Mouse (Mus musculus) liver, embryonic 14.5 days (tissue): ENCODE measurements around the gene 2900092C05Rik. TPM values are rescaled to one million over a fixed set of nuclear protein-coding genes. Genes with fewer than 3 reads are reported as not detected.

ENCODE experiments used
- ATAC-seq: fragments of 200-750 bp; cut with Nextera tagmentation; 2 replicates; pipeline ENCODE4 v1.8.0; 2017; ENCODE audit warnings: moderate number of reproducible peaks, mild to moderate bottlenecking, moderate library complexity; ENCODE audit not compliant: insufficient read depth
- DNase-seq, 3 experiments: peaks; one replicate each; pipeline ENCODE4 v3.0.0-alpha.2; 2012 to 2013; ENCODE audit warnings: low read depth in 3 of 3, low spot score in 3 of 3
- H3K27ac ChIP-seq: fragments of 300-500 bp; sonication (generic); 2 replicates; pipeline ENCODE4 v1.5.1; 2014; ENCODE audit warnings: moderate library complexity, mild to moderate bottlenecking, control low read depth, inconsistent platforms
- H3K27me3 ChIP-seq: fragments of 300-500 bp; sonication (generic); 2 replicates; pipeline ENCODE4 v1.6.1; 2014; ENCODE audit warnings: mild to moderate bottlenecking, low read length, moderate library complexity; ENCODE audit not compliant: control insufficient read depth, insufficient read depth
- H3K36me3 ChIP-seq: fragments of 300-500 bp; sonication (generic); replicated peaks from 2 replicates; pipeline ENCODE4 v1.6.1; 2014; ENCODE audit warnings: low read depth; ENCODE audit not compliant: control insufficient read depth, insufficient read depth
- H3K4me1 ChIP-seq, 2 experiments: fragments of 200-500 bp in 1 of 2; fragments of 300-500 bp in 1 of 2; sonication (generic) in 1 of 2; replicated peaks; 2 replicates each; pipeline ENCODE4 v1.6.1; 2012 to 2014; ENCODE audit warnings: antibody characterized with exemption in 1 of 2, inconsistent platforms in 1 of 2, low read length in 1 of 2; ENCODE audit not compliant: control insufficient read depth in 2 of 2, insufficient read depth in 2 of 2
- H3K4me2 ChIP-seq: fragments of 300-500 bp; sonication (generic); 2 replicates; pipeline ENCODE4 v1.6.1; 2014; ENCODE audit warnings: low read depth, mild to moderate bottlenecking, control low read depth, moderate library complexity
- H3K4me3 ChIP-seq, 2 experiments: fragments of 200-500 bp in 1 of 2; fragments of 300-500 bp in 1 of 2; sonication (generic) in 1 of 2; 2 replicates each; pipeline ENCODE4 v1.5.1; 2012 to 2014; ENCODE audit warnings: low read depth in 2 of 2, low read length in 2 of 2, mild to moderate bottlenecking in 2 of 2, control low read depth in 1 of 2, inconsistent platforms in 1 of 2, moderate library complexity in 1 of 2; ENCODE audit not compliant: insufficient read depth in 1 of 2
- H3K9ac ChIP-seq: fragments of 300-500 bp; sonication (generic); replicated peaks from 2 replicates; pipeline ENCODE4 v1.6.1; 2014; ENCODE audit warnings: mild to moderate bottlenecking, control low read depth, moderate library complexity
- H3K9me3 ChIP-seq: fragments of 300-500 bp; sonication (generic); 2 replicates; pipeline ENCODE4 v1.6.1; 2016; ENCODE audit warnings: low read length, mixed read lengths; ENCODE audit not compliant: control insufficient read depth
- CTCF ChIP-seq: IDR thresholded peaks from 2 replicates; pipeline ENCODE4 v1.5.1; 2016; ENCODE audit warnings: antibody characterized with exemption, low read depth, control low read depth
- EP300 ChIP-seq: IDR thresholded peaks from 2 replicates; pipeline ENCODE4 v1.6.1; 2016; ENCODE audit warnings: antibody characterized with exemption, low read depth
- WGBS: fragments of 180-500 bp; shearing (Covaris S2); extraction: QIAGEN DNeasy Blood & Tissue Kit; methylation state at CpG from one replicate; pipeline ENCODE4 v1.1.7; 2014; ENCODE audit not compliant: insufficient replicate concordance; 5-methylcytosine and 5-hydroxymethylcytosine counted together
- polyA plus RNA-seq, 2 experiments: library from polyadenylated mRNA; depleted of rRNA in 1 of 2; stranded (reverse) in 1 of 2; unstranded in 1 of 2; fragments of >200 nt; fragmentation: Nextera tagmentation in 1 of 2; extraction: Ambion mirVana in 1 of 2; gene quantifications; 2 replicates each; pipeline versions ENCODE4 v1.2.1 to v1.2.3; 2012 to 2014

2900092C05Rik gene
- polyA plus RNA-seq (2012; rRNA removed) (not detected in 2 replicates), polyA plus RNA-seq (2014; fragmentation: Nextera tagmentation; extraction: Ambion mirVana) (not detected in 2 replicates)

DNA sequence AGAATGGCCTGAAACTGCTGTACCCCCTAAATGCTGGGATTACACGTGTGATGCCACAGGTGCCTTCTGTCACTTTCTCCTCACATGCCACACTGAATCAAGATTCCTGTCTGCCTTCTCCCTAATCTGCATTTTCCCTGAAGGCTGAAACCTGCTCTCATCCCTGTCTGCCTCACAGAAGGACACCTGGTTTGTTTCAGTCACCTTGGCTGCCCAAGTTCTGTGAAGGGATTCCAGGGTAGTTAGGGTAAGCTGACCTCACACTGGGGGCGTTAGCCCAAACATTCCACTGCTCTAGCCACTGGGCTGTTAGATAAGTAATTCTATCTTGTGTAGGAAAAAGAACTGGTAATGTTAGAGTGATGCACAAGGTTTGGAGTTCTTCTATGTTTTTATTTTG is at the start of gene 2900092C05Rik:
TSS of gene 2900092C05Rik (plus strand) at position 301 of the 400 bp plus-strand sequence.
- H3K9ac ChIP-seq, result no peak within 1 kb of the TSS
- DNase-seq (no peak), ATAC-seq (no peak)
- H3K27me3 ChIP-seq, result no peaks in the 10 kb centered on the region
- TF ChIP-seq CTCF, result no peak
- no peak for TF ChIP-seq EP300
- H3K9me3 ChIP-seq, result no peaks in the 10 kb centered on the region
- no peak within 1 kb of the TSS for H3K27ac ChIP-seq
- H3K4me3 ChIP-seq, result no peak within 1 kb of the TSS
- no peaks in the 10 kb centered on the region for H3K36me3 ChIP-seq
- WGBS, result 33% methylated on average over 2 of the region's 2 CpGs
- H3K4me2 ChIP-seq, result no peak within 1 kb of the TSS
- H3K4me1 ChIP-seq, result no peaks in the 10 kb centered on the region

DNA sequence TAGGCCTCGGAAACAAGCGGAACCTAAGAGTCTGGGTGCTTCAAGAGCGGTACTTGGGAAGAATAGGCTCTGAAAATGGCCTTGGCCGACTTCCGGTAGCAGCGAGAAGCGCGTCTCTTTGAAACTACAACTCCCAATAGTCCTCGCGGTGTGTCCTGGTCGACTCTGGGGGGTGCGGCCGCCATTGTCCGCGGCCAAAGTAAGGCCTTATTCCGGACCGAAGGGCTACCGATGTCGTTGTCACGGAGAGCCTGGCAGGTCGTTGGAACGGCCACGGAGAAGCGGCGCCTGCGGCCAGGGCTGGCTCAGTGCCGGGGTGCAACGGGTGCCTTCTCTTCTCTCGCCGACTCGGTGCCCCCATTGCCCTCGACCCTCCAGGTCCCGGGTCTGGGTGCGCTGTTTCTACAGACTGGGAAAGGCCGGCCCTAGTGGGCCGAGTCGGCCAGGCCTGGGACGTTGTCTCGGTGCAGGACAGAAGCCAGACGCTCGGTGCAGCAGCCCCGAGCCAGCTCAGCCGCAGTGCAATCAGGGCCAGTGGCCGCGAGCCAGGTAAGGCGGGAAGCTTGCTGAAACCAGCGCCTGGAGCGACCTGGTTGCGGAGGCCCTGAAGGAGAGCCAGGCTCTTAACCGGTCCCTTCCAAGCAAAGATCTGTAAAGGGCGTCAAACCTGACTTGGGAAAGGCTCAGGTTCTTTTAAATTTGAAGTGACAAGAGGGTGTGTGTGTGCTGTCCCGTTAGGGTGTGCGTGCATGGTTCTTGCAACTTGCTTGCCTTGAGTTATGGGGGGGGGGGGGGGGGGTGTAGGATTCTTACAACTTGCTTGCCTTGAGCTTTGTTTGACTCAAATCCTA is 33.9 kb upstream of the 2900092C05Rik start, which contains the start of gene Zfp606:
TSS of gene Zfp606 (plus strand) at position 136 of the 851 bp plus-strand sequence.
- Histone ChIP-seq H3K4me2 (peak within 1 kb of the TSS; percentile 74), H3K27ac (no peak within 1 kb of the TSS), H3K27me3 (no peaks in the 10 kb centered on the region), H3K4me3 (peak within 1 kb of the TSS; percentile 74 to 85), H3K9me3 (no peaks in the 10 kb centered on the region), H3K36me3 (peaks cover 12% of the 10 kb centered on the region), H3K4me1 (peaks cover 0 to 2% of the 10 kb centered on the region in 2 experiments; a peak in 2 of 4 replicates), H3K9ac (peak within 1 kb of the TSS; percentile 63)
- under 1% methylated on average over 50 of the region's 53 CpGs for WGBS
- no peak for TF ChIP-seq EP300
- TF ChIP-seq CTCF, result peak; percentile 15; the same call in 1 of the 2 replicates
- ATAC-seq, result peak; percentile 94
- peak; percentile 62 to 67 (median 67) for DNase-seq

DNA sequence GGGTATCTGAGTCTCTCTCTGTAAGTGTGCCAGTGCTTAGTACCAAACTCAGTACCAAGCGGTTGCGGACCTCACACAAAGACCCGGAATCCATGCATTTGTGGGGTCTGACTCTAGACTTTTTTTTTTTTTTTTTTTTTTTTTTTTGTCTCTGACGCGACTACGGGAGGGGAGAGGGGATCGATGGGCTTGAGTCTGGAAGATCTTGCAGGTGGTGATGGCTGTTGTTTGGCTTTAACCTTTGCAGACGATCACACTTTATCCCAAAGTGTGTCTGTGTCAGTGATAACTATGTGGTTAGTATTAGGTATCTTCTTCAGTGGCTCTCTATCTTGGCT is 33.3 kb upstream of the 2900092C05Rik start:
- DNase-seq (no peak), ATAC-seq (no peak)
- Histone ChIP-seq H3K4me1 (peaks cover 0 to 2% of the 10 kb centered on the region in 2 experiments; a peak in 2 of 4 replicates), H3K4me2 (peak overlapping the region; percentile 74), H3K27me3 (no peaks in the 10 kb centered on the region), H3K27ac (no peak overlapping the region), H3K4me3 (peak overlapping the region; percentile 74 to 85), H3K36me3 (peaks cover 17% of the 10 kb centered on the region), H3K9ac (peak overlapping the region; percentile 63), H3K9me3 (no peaks in the 10 kb centered on the region)
- TF ChIP-seq CTCF (no peak), EP300 (no peak)
- 0% methylated on average over 8 of the region's 8 CpGs for WGBS

DNA sequence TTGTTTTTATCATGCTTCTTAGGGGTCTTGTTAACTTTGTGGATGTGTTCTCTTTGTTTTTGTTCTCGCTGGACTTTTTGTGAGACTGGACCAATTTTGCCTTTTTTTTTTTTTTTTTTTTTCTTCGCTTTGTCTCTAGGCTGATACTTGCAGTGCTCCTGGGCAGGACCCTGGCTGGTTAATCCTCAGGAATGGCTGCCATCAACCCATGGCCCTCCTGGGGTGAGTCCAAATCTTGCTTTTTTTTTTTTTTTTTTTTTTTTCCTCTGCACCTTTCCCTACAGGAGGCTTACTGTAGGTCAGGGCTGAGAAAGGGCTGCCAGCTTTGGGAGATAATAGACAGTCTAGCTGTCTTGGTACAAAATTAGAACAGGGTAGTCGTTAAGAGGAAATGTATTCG is 32.8 kb upstream of the 2900092C05Rik start:
- ATAC-seq, result no peak
- no peak overlapping the region for H3K9ac ChIP-seq
- peak overlapping the region; percentile 74 to 85; a peak in 3 of 4 replicates for H3K4me3 ChIP-seq
- peak overlapping the region; percentile 74 for H3K4me2 ChIP-seq
- no peak overlapping the region for H3K27ac ChIP-seq
- TF ChIP-seq EP300 (no peak), CTCF (no peak)
- H3K36me3 ChIP-seq, result peaks cover 17% of the 10 kb centered on the region
- H3K9me3 ChIP-seq, result no peaks in the 10 kb centered on the region
- peaks cover 0 to 2% of the 10 kb centered on the region in 2 experiments; a peak in 2 of 4 replicates for H3K4me1 ChIP-seq
- H3K27me3 ChIP-seq, result no peaks in the 10 kb centered on the region
- 61% methylated on average over 4 of the region's 4 CpGs for whole genome bisulfite sequencing
- no peak for DNase-seq

DNA sequence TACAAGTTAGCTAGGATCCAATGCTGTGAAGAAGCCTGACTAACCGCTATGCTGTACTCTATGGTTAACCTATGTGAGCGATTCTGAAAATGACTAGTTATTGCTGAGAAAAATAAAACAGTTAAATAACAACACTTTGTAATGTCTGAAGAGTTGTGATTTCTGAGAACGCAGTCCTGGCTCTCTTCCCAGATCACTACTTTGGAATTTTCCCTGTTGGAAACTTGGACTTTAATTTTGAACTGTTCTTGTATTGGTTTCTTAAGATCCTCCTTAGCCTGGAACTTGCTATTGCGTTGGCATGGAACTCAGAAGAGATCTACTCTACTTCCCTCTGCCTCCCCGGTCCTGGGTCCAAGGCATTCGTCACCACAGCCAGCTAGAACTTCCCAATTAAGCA is 28.5 kb upstream of the 2900092C05Rik start:
- H3K27me3 ChIP-seq, result no peaks in the 10 kb centered on the region
- 85% methylated on average over 6 of the region's 6 CpGs for WGBS
- no peak for TF ChIP-seq EP300
- no peak for TF ChIP-seq CTCF
- H3K9me3 ChIP-seq, result no peaks in the 10 kb centered on the region
- H3K9ac ChIP-seq, result no peak overlapping the region
- no peak overlapping the region for H3K27ac ChIP-seq
- H3K4me3 ChIP-seq, result no peak overlapping the region
- DNase-seq (no peak), ATAC-seq (no peak)
- H3K36me3 ChIP-seq, result peaks cover 17% of the 10 kb centered on the region
- no peaks in the 10 kb centered on the region; a peak in 1 of 4 replicates for H3K4me1 ChIP-seq
- no peak overlapping the region for H3K4me2 ChIP-seq
